Mouse (Mus musculus) kidney, adult 8-10 months (tissue): ENCODE measurements around the gene Aqp7.

Experiments
- DNase-seq, 2 experiments: peaks; one replicate each; pipeline ENCODE4 v3.0.0; 2022

Gene Aqp7

GRCm38 (mm10) chr4:41056742-41057332, 8.9 kb upstream of the Aqp7 start:
- peak; percentile 44 to 52 for DNase-seq

- DNase-seq = peak in 1 of 2 experiments; percentile 61
Measured at GRCm38 (mm10) chr4:41056253-41056652, 8.3 kb upstream of the Aqp7 start.

GRCm38 (mm10) chr4:41055111-41055510, 7.2 kb upstream of the Aqp7 start:
- DNase-seq = no peak

- no peak for DNase-seq
Measured at GRCm38 (mm10) chr4:41051781-41052180, 3.8 kb upstream of the Aqp7 start.

GRCm38 (mm10) chr4:41050726-41051675, 3.1 kb upstream of the Aqp7 start:
- DNase-seq = peak; percentile 69 to 85

- no peak for DNase-seq
Measured at GRCm38 (mm10) chr4:41048926-41049325, 987 bp upstream of the Aqp7 start.

- DNase-seq = peak; percentile 53 to 62
Measured at GRCm38 (mm10) chr4:41046254-41046795, 1.6 kb downstream of the Aqp7 start.

- DNase-seq = peak; percentile 73 to 82
Measured at GRCm38 (mm10) chr4:41045288-41045687, 2.7 kb downstream of the Aqp7 start.

GRCm38 (mm10) chr4:41043961-41044360, 4.0 kb downstream of the Aqp7 start:
- DNase-seq = peak; percentile 52 to 58

GRCm38 (mm10) chr4:41042880-41043279, 5.1 kb downstream of the Aqp7 start:
- DNase-seq = peak; percentile 52 to 59

- no peak for DNase-seq
Measured at GRCm38 (mm10) chr4:41040983-41041382, 7.0 kb downstream of the Aqp7 start.

- DNase-seq = peak in 1 of 2 experiments; percentile 50
Measured at GRCm38 (mm10) chr4:41037942-41038341, 10.0 kb downstream of the Aqp7 start.

GRCm38 (mm10) chr4:41031242-41031641, 16.7 kb downstream of the Aqp7 start:
- no peak for DNase-seq

GRCm38 (mm10) chr4:41029372-41029771, 18.6 kb downstream of the Aqp7 start:
- no peak for DNase-seq

GRCm38 (mm10) chr4:41028272-41028671, 19.7 kb downstream of the Aqp7 start:
- no peak for DNase-seq

GRCm38 (mm10) chr4:41027872-41028271, 20.1 kb downstream of the Aqp7 start:
- DNase-seq = peak; percentile 88 to 91

- DNase-seq = no peak
Measured at GRCm38 (mm10) chr4:41026086-41026787, 21.7 kb downstream of the Aqp7 start.

- DNase-seq = no peak
Measured at GRCm38 (mm10) chr4:41021094-41021493, 26.8 kb downstream of the Aqp7 start.

GRCm38 (mm10) chr4:41015798-41016197, 32.1 kb downstream of the Aqp7 start:
- no peak for DNase-seq

- DNase-seq = no peak
Measured at GRCm38 (mm10) chr4:41013351-41013750, 34.6 kb downstream of the Aqp7 start.

GRCm38 (mm10) chr4:41000842-41001639, 46.9 kb downstream of the Aqp7 start:
- DNase-seq = peak in 1 of 2 experiments; percentile 21

GRCm38 (mm10) chr4:41000271-41000670, 47.7 kb downstream of the Aqp7 start:
- DNase-seq = no peak
